Mouse (Mus musculus): ENCODE measurements at regions not wholly inside any gene's neighbourhood (a gene's known extent, or its start where the extent isn't known, plus 50 kb on each side); places are given as distances from the start of the nearest gene placed in this dataset.
A peak's percentile ranks its signal among the peaks of the same experiment; 100 is the strongest.

GRCm38 (mm10) chr1:77933095-77933766, 263.7 kb downstream of the Pax3 start:
- DNase-seq (ENCODE audit: low spot score): no peak

GRCm38 (mm10) chr1:77932226-77932625, 264.7 kb downstream of the Pax3 start:
- no peak for DNase-seq (ENCODE audit: low spot score)

- no peak for DNase-seq (ENCODE audit: low spot score)
Measured at GRCm38 (mm10) chr1:77930661-77931060, 266.3 kb downstream of the Pax3 start.

GRCm38 (mm10) chr1:77929552-77929951, 267.4 kb downstream of the Pax3 start:
- DNase-seq (ENCODE audit: low spot score): no peak

- DNase-seq (ENCODE audit: low spot score): no peak
Measured at GRCm38 (mm10) chr1:77926146-77926545, 270.8 kb downstream of the Pax3 start.

- DNase-seq (ENCODE audit: low spot score): peak; percentile 6
Measured at GRCm38 (mm10) chr1:77896226-77896625, 300.7 kb downstream of the Pax3 start.

GRCm38 (mm10) chr1:77879026-77879425, 317.9 kb downstream of the Pax3 start:
- no peak for DNase-seq (ENCODE audit: low spot score)

GRCm38 (mm10) chr1:77870125-77870524, 326.8 kb downstream of the Pax3 start:
- no peak for DNase-seq (ENCODE audit: low spot score)

- no peak for DNase-seq (ENCODE audit: low spot score)
Measured at GRCm38 (mm10) chr1:77869174-77869573, 327.8 kb downstream of the Pax3 start.

GRCm38 (mm10) chr1:77859931-77860330, 337.0 kb downstream of the Pax3 start:
- DNase-seq (ENCODE audit: low spot score): no peak

- DNase-seq (ENCODE audit: low spot score): no peak
Measured at GRCm38 (mm10) chr1:77854366-77854765, 339.5 kb upstream of the Epha4 start.

- no peak for DNase-seq (ENCODE audit: low spot score)
Measured at GRCm38 (mm10) chr1:77847766-77848615, 333.1 kb upstream of the Epha4 start.

- DNase-seq (ENCODE audit: low spot score): no peak
Measured at GRCm38 (mm10) chr1:77846039-77846727, 331.3 kb upstream of the Epha4 start.

GRCm38 (mm10) chr1:77840672-77841071, 325.8 kb upstream of the Epha4 start:
- no peak for DNase-seq (ENCODE audit: low spot score)

GRCm38 (mm10) chr1:77832174-77832573, 317.3 kb upstream of the Epha4 start:
- DNase-seq (ENCODE audit: low spot score): no peak

GRCm38 (mm10) chr1:77824716-77825387, 310.0 kb upstream of the Epha4 start:
- no peak for DNase-seq (ENCODE audit: low spot score)

GRCm38 (mm10) chr1:77823801-77824687, 309.2 kb upstream of the Epha4 start:
- no peak for DNase-seq (ENCODE audit: low spot score)

GRCm38 (mm10) chr1:77820101-77820500, 305.2 kb upstream of the Epha4 start:
- DNase-seq (ENCODE audit: low spot score): no peak

- no peak for DNase-seq (ENCODE audit: low spot score)
Measured at GRCm38 (mm10) chr1:77815451-77815850, 300.6 kb upstream of the Epha4 start.

GRCm38 (mm10) chr1:77811573-77811972, 296.7 kb upstream of the Epha4 start:
- DNase-seq (ENCODE audit: low spot score): no peak

- no peak for DNase-seq (ENCODE audit: low spot score)
Measured at GRCm38 (mm10) chr1:77790974-77791373, 276.1 kb upstream of the Epha4 start.
